Mouse (Mus musculus) right cerebral cortex, postnatal 10 days (tissue): ENCODE measurements at regions not wholly inside any gene's neighbourhood (a gene's known extent, or its start where the extent isn't known, plus 50 kb on each side); places are given as distances from the start of the nearest gene placed in this dataset.

Source experiments
- DNase-seq, 2 experiments: peaks; one replicate each; pipeline ENCODE4 v3.0.0; 2021; ENCODE audit warnings: low spot score in 2 of 2

DNA sequence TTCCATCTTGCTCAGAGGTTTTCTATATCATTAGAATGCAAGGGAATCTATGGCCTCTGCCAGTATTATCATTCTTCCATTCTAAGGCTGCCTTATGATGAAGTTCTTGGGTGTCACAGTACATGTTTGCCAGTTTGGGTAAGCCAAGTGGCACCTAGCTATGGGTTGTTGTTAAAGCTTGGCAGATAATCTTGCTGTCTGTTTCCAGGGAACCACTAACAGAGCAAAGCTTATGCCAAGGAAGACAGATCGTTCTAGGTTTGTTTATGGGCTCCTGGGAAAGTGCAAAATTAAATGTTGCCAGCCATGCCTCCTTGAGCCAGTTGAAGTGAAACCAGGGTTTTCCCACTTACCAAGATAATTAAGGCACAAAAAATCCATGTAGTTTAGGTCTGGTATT lies 292.9 kb upstream of the Cobl start:
- no peak for DNase-seq

DNA sequence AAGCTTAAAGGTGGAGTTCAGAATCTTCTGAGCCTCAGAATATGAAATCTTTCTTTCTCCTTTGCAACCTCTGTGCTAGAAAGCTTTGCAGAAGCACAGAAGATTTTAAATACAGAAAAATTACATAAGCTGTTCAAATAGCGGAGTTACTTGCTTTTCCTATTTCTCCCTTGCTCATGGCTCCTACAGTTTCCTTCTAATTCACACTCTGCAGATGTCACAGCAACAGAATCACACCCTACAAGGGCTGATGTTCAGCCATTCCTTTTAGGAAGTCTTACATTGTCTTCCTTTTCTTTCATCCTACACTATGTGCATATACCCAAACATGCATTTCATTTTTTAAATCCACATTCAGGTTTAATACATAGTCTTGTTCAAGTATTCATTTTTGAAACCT lies 285.3 kb upstream of the Cobl start:
- no peak for DNase-seq

DNA sequence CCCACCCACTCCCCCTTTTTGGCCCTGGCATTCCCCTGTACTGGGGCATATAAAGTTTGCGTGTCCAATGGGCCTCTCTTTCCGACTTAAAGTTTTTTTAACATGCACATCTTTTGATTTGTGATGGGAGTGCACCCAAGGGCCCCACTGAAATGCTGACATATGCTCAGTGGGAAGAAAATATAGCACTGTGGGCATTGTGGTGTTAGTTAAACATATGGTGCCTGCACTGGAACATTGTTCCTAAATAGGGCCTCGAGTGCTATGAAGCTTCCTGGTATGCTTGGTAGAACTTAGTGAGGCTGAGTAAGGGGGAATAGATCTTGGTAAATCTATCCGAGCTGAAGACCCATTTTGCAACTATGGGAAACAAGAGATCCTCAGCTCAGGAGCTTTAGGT lies 284.5 kb upstream of the Cobl start:
- peak in 1 of 2 experiments; percentile 22 for DNase-seq

DNA sequence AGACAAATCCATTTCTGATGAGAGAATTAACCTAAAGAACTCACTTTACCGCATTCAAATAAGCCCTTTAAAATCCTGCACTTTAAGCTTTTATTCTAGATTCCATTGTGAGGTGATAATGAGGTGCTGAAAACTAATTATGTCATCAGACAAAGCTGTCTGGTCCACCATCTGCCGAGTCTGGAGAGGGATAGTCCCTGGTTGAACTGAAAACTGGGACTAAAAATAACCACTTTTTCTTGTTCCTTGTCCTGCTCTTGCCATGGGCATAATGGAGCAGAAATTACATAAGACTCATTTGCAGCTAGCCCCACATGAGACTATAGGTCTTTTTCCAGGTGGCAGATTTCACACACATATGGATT lies 277.4 kb upstream of the Cobl start:
- peak; percentile 29 to 63 for DNase-seq

DNA sequence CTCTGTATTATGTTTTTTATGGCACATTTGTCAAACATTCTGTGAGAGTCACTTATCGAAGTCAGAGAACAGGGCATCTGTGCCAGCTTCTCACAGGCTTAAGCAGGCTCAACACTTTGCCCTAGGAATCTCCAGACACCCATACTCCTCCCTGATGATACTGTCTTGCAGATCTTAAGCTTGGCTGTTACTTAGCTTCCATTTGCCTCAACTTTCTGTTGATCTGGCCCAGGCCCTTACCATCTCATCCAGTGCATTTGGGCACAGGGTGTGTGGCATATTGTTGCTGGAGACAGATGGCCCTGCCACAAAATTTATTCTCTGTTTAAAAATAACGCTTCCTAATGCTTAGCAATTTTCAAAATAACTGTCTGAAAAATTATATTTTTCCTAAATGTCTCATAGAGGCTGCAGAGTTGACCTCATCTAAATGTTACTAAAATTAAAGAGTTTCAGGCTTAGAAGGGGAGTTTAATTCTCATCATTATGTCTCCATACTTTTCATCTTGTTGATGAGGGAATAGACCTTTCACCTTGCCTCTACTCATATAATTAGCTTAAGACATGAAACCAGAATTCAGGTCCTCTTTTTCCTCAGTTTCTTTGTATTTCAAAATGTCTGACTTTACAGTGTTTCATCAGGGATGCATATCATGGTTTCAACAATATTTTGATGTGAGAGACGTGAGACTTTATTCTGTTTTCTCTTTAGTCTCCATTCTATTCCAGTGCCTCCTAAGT lies 276.8 kb upstream of the Cobl start:
- DNase-seq: peak in 1 of 2 experiments; percentile 27

DNA sequence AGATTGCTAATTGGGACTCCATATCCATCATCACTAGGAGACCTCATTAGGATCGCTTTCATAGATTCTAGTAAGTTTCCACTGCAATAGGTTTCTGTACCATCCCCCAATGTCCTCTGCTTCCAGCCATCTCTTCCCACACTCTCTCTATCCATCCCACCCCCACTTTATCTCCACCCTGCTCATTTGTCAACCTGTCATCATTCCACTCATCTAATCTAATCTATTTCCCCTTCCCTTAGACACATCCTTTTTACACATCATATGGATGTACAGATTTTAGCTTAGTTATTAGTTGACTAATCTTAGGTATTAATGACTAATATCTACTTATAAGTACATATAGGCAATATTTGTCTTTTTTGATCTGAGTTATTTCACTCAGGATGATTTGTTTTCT lies 269.5 kb upstream of the Cobl start:
- DNase-seq: no peak

DNA sequence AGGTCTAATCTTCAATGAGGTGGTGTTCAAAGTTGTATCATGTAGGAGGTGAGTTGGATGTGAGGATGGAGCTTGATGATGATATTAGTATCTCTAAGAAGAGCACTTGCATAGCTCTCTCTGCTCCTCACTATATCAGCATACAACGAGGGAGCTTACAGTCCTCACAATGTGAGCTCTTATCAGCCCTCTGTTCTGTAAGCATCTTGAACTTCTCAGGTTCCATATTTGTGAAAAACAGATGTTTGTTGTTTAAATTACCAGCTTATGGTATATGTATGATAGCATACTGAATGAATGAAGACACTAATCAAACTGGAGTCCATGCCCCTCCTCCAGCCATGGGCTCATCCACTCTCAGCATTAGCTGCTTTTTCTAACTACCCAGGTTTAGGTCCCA lies 262.5 kb upstream of the Cobl start:
- DNase-seq: no peak

DNA sequence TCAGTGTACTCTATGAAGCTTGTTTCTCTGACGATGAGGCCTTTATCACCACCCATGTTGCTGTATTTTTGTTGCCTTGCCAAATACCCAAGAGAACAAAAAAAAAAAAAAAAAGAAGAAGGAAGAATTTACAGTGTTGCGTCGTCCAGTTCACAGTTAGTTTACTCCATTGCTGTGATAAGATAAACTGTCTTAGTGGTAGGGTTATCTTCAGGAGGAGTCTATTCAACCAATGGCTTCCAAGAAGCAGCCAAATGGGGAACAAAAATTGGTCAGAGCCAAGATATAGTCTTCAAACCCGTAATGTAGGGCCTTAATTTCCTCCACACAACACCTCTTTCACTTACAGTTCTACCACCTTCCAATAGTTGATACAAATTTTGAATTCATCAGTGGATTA lies 261.7 kb upstream of the Cobl start:
- DNase-seq: no peak

DNA sequence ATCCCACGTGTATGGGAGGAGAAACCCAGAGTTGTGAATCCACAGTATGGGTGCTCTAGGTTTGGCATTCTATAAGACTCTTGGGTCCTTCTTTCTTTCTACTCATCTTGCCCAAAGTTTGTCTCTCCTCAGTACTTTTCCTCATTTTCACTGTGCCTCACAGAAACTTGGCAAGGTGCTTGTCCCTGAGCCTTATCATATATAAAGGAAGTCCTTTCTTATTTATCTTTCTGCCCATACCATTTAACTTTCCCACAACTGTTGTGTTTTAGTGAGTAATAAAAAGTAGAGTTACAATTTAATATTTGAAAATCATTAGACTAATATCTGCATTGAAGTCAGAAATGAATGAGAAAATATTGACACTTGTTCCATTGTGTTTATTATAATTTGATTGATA lies 257.6 kb upstream of the Cobl start:
- no peak for DNase-seq

DNA sequence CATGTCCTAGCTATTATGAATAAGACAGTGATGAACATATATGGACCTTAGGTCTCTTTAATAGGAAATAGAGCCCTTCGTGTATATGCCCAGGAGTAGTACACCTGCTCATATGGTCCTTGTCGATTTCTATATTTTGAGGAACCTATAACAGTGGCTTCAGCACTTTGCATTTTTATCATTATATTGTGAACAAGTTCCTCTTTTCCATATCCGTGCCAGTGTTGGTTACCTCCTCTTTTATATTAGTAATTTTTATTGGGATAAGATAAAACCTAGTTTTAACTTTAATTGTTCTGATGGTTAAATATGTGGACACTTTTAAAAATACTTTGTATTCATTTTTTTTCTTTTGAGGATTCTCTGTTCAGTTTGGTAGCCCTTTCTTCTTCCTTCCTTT lies 255.4 kb upstream of the Cobl start:
- no peak for DNase-seq

DNA sequence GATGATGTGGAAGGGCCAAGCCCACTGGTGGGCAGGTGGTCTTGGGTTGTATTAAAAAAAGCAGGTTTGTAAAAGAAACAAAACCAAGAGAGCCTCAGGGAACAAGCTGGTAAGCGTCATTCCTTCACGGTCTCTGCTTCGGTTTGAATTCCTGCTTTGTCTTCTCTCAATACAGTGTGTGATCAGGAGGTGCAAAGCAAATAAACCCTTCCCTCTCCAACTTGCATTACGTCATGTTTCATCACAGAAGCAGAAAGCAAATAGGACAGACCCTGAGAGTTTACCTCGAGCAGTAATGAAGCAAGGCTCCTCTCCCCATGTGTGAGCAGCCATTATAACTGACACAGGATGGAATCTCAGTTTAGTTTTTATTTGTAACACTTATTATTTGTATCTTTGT lies 231.6 kb upstream of the Cobl start:
- no peak for DNase-seq

DNA sequence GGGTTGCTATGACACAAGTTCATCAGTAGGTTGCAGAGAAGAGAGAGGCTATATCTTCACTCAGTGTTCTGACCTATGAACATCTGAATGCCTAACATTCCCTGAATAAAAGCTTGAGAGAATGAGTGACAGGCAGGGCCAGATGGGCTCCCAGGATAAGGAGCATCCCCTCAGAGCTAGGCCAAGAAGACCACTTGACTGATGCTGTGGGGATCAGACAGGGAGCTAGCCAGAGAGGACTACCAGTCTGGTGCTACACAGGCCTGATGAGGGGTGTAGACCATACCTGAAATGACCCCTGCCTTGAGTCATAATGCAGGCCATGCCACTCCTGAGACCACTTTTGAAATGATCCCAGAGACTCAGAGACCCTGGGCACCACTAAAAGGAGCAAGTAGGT lies 228.1 kb upstream of the Cobl start:
- DNase-seq: no peak

DNA sequence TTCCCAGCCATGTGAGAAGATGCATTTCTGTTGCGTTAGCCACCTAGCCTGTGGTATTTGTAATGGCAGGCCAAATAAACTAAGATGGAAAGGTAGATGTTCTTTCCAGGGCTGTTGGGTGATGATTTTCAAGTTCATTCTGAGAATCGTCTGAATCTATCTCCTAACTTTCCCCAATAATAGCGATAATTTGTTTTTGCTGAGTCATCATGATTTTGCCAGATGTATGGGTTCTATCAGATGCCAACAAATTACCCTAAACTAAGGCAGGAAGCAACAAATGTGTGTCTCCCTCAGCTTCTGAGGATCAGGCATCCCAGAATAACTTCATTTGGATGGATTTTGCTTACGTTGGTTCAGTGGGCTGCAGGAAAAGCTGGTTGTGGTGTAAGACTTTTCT lies 222.0 kb upstream of the Cobl start:
- DNase-seq: no peak

DNA sequence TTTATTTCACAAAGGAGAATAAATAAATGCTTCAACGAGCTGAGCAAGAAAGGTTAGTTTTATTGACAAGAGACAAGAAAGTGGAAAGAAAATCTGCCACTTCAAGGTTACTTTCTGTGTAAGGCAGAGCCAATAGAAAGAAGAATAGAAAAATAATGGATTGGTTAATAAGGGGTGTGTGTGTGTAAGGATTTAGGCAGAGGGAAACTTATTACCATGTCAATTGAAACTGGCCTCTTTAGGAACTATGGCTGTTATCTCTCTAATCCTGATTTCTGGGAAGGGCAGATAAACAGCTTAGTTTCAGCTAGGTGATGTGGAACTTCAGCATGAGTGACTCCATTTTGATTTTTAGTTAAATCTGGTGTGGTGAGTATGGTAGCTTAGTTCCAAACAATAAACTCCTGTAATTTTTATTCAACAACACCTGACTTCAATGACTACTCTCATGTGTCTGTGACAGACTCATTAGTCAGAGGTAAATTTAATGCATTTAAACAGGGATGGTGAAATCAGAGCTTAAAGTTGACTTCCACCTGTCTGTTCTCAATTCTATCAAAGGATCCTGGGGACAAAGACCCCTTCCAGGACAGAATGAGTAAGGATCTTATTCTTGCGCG lies 197.2 kb upstream of the Cobl start:
- no peak for DNase-seq

DNA sequence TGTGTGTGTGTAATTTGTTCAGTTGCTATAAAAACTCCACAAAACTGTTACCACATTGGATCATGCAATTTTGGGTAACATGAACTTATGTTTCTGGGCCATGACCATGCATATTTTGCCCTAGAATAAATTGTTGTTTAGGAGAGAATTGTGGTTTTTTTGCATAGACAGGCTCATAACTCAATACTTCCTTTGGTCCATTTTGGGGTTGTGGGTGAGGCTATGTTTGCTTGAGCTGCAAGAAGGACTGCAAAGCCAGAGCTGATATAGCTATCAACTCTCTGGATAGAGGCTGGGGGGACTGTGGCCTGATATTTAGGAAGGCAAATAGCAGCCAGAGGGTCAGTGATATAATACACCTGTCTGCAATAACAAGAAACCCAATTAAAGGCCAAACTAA lies 194.1 kb upstream of the Cobl start:
- DNase-seq: no peak

DNA sequence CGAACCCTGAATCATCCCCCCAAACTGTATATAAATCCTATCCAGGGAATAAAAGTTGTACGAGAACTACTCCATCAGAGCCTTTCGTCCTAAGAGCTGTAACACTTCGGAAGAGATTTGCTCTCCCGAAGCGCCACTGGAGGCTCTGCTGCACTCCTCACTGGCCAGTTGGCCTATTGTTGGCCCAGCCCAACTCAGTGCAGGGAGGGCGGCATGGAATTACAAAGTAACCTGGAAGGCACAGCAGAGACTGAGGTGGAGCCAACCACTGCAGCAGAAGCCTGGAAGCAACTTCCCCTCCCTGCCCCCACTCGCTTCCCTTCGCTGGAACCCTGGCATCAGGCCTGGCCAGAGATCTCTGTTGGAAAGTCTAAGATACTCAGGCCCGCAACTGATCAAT lies 191.7 kb upstream of the Cobl start:
- DNase-seq: no peak
